Mouse (Mus musculus) liver (tissue): ENCODE results near the gene Kif5c.

Source experiments
- DNase-seq: peaks from one replicate; pipeline ENCODE4 v3.0.0-alpha.2; 2020; ENCODE audit warnings: mixed read lengths

Kif5c gene

GRCm38 (mm10) chr2:49726672-49727071, 107.6 kb downstream of the Kif5c start:
- no peak for DNase-seq

GRCm38 (mm10) chr2:49727199-49727598, 108.1 kb downstream of the Kif5c start:
- DNase-seq, result peak; percentile 57

- no peak for DNase-seq
Measured at GRCm38 (mm10) chr2:49727686-49728085, 108.6 kb downstream of the Kif5c start.

GRCm38 (mm10) chr2:49728896-49729610, 110.0 kb downstream of the Kif5c start:
- no peak for DNase-seq

- DNase-seq, result no peak
Measured at GRCm38 (mm10) chr2:49729611-49729969, 110.5 kb downstream of the Kif5c start.

GRCm38 (mm10) chr2:49730183-49730582, 111.1 kb downstream of the Kif5c start:
- DNase-seq, result peak; percentile 84

- no peak for DNase-seq
Measured at GRCm38 (mm10) chr2:49732745-49733655, 113.9 kb downstream of the Kif5c start.

- DNase-seq, result no peak
Measured at GRCm38 (mm10) chr2:49733656-49734008, 114.5 kb downstream of the Kif5c start.

GRCm38 (mm10) chr2:49734013-49734780, 115.1 kb downstream of the Kif5c start:
- peak; percentile 69 for DNase-seq

- no peak for DNase-seq
Measured at GRCm38 (mm10) chr2:49735386-49735785, 116.3 kb downstream of the Kif5c start.

GRCm38 (mm10) chr2:49739046-49739445, 119.9 kb downstream of the Kif5c start:
- no peak for DNase-seq

- no peak for DNase-seq
Measured at GRCm38 (mm10) chr2:49741026-49741425, 121.9 kb downstream of the Kif5c start.

GRCm38 (mm10) chr2:49741895-49742734, 123.0 kb downstream of the Kif5c start:
- DNase-seq, result no peak

GRCm38 (mm10) chr2:49742919-49743318, 123.8 kb downstream of the Kif5c start:
- DNase-seq, result no peak

- DNase-seq, result no peak
Measured at GRCm38 (mm10) chr2:49743775-49744174, 124.7 kb downstream of the Kif5c start.

GRCm38 (mm10) chr2:49744251-49745093, 125.4 kb downstream of the Kif5c start:
- no peak for DNase-seq

GRCm38 (mm10) chr2:49745094-49745781, 126.1 kb downstream of the Kif5c start:
- DNase-seq, result no peak

- DNase-seq, result no peak
Measured at GRCm38 (mm10) chr2:49746947-49747346, 127.8 kb downstream of the Kif5c start.

GRCm38 (mm10) chr2:49747670-49748069, 128.6 kb downstream of the Kif5c start:
- no peak for DNase-seq

- DNase-seq, result peak; percentile 24
Measured at GRCm38 (mm10) chr2:49748628-49749342, 129.7 kb downstream of the Kif5c start.
